In genomic region chr2:25859891-25860290, GRCm38 (mm10) we compare ENCODE assay signal across 25 mouse cellular contexts. TPM values are rescaled to one million over a fixed set of nuclear protein-coding genes. Genes with fewer than 3 reads are reported as not detected.
"Had no signal": no experiment of that assay in that cellular context is flagged by ENCODE, and none has a peak within 500 bp of the region (broad histone marks: within the 10 kb centered on the region; RNA-seq: fewer than 3 reads in every experiment).

No protein-coding gene starts in this region.

- H3K36me3 ChIP-seq: midbrain, embryonic 10.5 days; midbrain, embryonic 12.5 days; neural tube, embryonic 13.5 days; neural tube, embryonic 15.5 days had no signal

- H3K9me3 ChIP-seq: midbrain, embryonic 10.5 days; midbrain, embryonic 12.5 days; neural tube, embryonic 13.5 days; neural tube, embryonic 15.5 days had no signal

- H3K9ac ChIP-seq: lung, embryonic 14.5 days; midbrain, embryonic 12.5 days; neural tube, embryonic 13.5 days; neural tube, embryonic 15.5 days had no signal

- H3K27me3 ChIP-seq: neural tube, embryonic 15.5 days had no signal

- H3K27ac ChIP-seq: midbrain, embryonic 10.5 days; midbrain, embryonic 12.5 days; neural tube, embryonic 13.5 days; neural tube, embryonic 15.5 days had no signal

- ATAC-seq: midbrain, embryonic 16.5 days had no signal

- DNase-seq: lung, adult 18-20 months; lung, embryonic 14.5 days; lung, postnatal 10 days; lung, postnatal 4 days; midbrain, embryonic 14.5 days; retina, postnatal 1 day; right cerebral cortex, adult 18-20 months; right cerebral cortex, postnatal 25 days; right cerebral cortex, postnatal 4 days; spleen, adult 18-20 months; thymus, adult 18-20 months; thymus, postnatal 14 days; thymus, postnatal 36 days had no signal

- H3K4me2 ChIP-seq: lung, embryonic 14.5 days; midbrain, embryonic 12.5 days; neural tube, embryonic 13.5 days; neural tube, embryonic 15.5 days had no signal

- H3K4me3 ChIP-seq: midbrain, embryonic 10.5 days; midbrain, embryonic 12.5 days; myocyte; neural tube, embryonic 13.5 days; neural tube, embryonic 15.5 days had no signal

RNA-seq across cellular contexts. Expression of gene Kcnt1, which starts 3.6 kb away (rescaled TPM):
- polyA plus RNA-seq: myocyte had no signal

RNA-seq across cellular contexts. Expression of gene Sohlh1, which starts 12.8 kb away (rescaled TPM):
- polyA plus RNA-seq: lung, embryonic 14.5 days; lung, embryonic 16.5 days; midbrain, embryonic 10.5 days; midbrain, embryonic 12.5 days; midbrain, embryonic 14.5 days; midbrain, embryonic 16.5 days; myocyte; neural tube, embryonic 11.5 days; neural tube, embryonic 13.5 days; neural tube, embryonic 15.5 days; small intestine, adult 2 months; stomach, embryonic 14.5 days had no signal

RNA-seq across cellular contexts. Expression of gene Lcn9, which starts 36.9 kb away (rescaled TPM):
- polyA plus RNA-seq: lung, embryonic 14.5 days; lung, embryonic 16.5 days; midbrain, embryonic 10.5 days; midbrain, embryonic 12.5 days; midbrain, embryonic 14.5 days; midbrain, embryonic 16.5 days; myocyte; neural tube, embryonic 11.5 days; neural tube, embryonic 13.5 days; neural tube, embryonic 15.5 days; small intestine, adult 2 months; stomach, embryonic 14.5 days; stomach, embryonic 16.5 days had no signal

RNA-seq across cellular contexts. Expression of gene Glt6d1, which starts 44.2 kb away (rescaled TPM):
- polyA plus RNA-seq: lung, embryonic 14.5 days; lung, embryonic 16.5 days; midbrain, embryonic 10.5 days; midbrain, embryonic 12.5 days; midbrain, embryonic 14.5 days; midbrain, embryonic 16.5 days; myocyte; neural tube, embryonic 11.5 days; neural tube, embryonic 13.5 days; neural tube, embryonic 15.5 days; small intestine, adult 2 months; stomach, embryonic 14.5 days; stomach, embryonic 16.5 days; thymus, postnatal 0 days had no signal
